Mouse (Mus musculus): ENCODE measurements at regions not wholly inside any gene's neighbourhood (a gene's known extent, or its start where the extent isn't known, plus 50 kb on each side); places are given as distances from the start of the nearest gene placed in this dataset.

- Histone ChIP-seq H3K4me1 (ENCODE audit: control insufficient read depth, insufficient read depth, low read length) (no peaks in the 10 kb centered on the region), H3K27me3 (ENCODE audit: control insufficient read depth, insufficient read depth, low read depth, low read length) (no peaks in the 10 kb centered on the region), H3K4me3 (ENCODE audit: low read depth, low read length) (no peak overlapping the region), H3K27ac (ENCODE audit: low read length) (no peak overlapping the region), H3K36me3 (ENCODE audit: control insufficient read depth, insufficient read depth, low read length) (no peaks in the 10 kb centered on the region), H3K4me2 (ENCODE audit: low read length) (no peak overlapping the region), H3K9ac (ENCODE audit: low read depth, low read length) (no peak overlapping the region), H3K9me3 (replicated peaks; ENCODE audit: control insufficient read depth, low read length, poor library complexity, severe bottlenecking) (no peaks in the 10 kb centered on the region)
- ATAC-seq = no peak
- 64% methylated on average over 4 of the region's 4 CpGs for WGBS
Observed at GRCm38 (mm10) chr10:26630196-26630760, 122.9 kb upstream of the Arhgap18 start.

GRCm38 (mm10) chr10:26632266-26632665 lies 121.0 kb upstream of the Arhgap18 start:
- H3K27ac ChIP-seq (ENCODE audit: low read length) = no peak overlapping the region
- no peak overlapping the region for H3K4me2 ChIP-seq (ENCODE audit: low read length)
- no peaks in the 10 kb centered on the region for H3K27me3 ChIP-seq (ENCODE audit: control insufficient read depth, insufficient read depth, low read depth, low read length)
- no peak for ATAC-seq
- no peaks in the 10 kb centered on the region for H3K4me1 ChIP-seq (ENCODE audit: control insufficient read depth, insufficient read depth, low read length)
- H3K36me3 ChIP-seq (ENCODE audit: control insufficient read depth, insufficient read depth, low read length) = no peaks in the 10 kb centered on the region
- H3K9me3 ChIP-seq (replicated peaks; ENCODE audit: control insufficient read depth, low read length, poor library complexity, severe bottlenecking) = no peaks in the 10 kb centered on the region
- 90% methylated on average over 5 of the region's 5 CpGs for WGBS
- H3K9ac ChIP-seq (ENCODE audit: low read depth, low read length) = no peak overlapping the region
- H3K4me3 ChIP-seq (ENCODE audit: low read depth, low read length) = no peak overlapping the region

GRCm38 (mm10) chr10:26637459-26637858 lies 115.8 kb upstream of the Arhgap18 start:
- H3K36me3 ChIP-seq (ENCODE audit: control insufficient read depth, insufficient read depth, low read length) = no peaks in the 10 kb centered on the region
- no peaks in the 10 kb centered on the region for H3K9me3 ChIP-seq (replicated peaks; ENCODE audit: control insufficient read depth, low read length, poor library complexity, severe bottlenecking)
- 16% methylated on average over 3 of the region's 3 CpGs for WGBS

GRCm38 (mm10) chr10:26638056-26638455 lies 115.2 kb upstream of the Arhgap18 start:
- no peaks in the 10 kb centered on the region for H3K36me3 ChIP-seq (ENCODE audit: control insufficient read depth, insufficient read depth, low read length)
- no peak for ATAC-seq
- H3K27ac ChIP-seq (ENCODE audit: low read length) = no peak overlapping the region
- no peak overlapping the region for H3K4me2 ChIP-seq (ENCODE audit: low read length)
- peaks cover 3% of the 10 kb centered on the region; the same call in 1 of the 2 replicates for H3K4me1 ChIP-seq (ENCODE audit: control insufficient read depth, insufficient read depth, low read length)
- no peaks in the 10 kb centered on the region for H3K27me3 ChIP-seq (ENCODE audit: control insufficient read depth, insufficient read depth, low read depth, low read length)
- H3K9ac ChIP-seq (ENCODE audit: low read depth, low read length) = no peak overlapping the region
- H3K9me3 ChIP-seq (replicated peaks; ENCODE audit: control insufficient read depth, low read length, poor library complexity, severe bottlenecking) = no peaks in the 10 kb centered on the region
- 67% methylated on average over 4 of the region's 4 CpGs for WGBS
- H3K4me3 ChIP-seq (ENCODE audit: low read depth, low read length) = no peak overlapping the region

More at GRCm38 (mm10) chr10:26637459-26637858, 115.8 kb upstream of the Arhgap18 start:
- H3K4me1 ChIP-seq (ENCODE audit: control insufficient read depth, insufficient read depth, low read length) = peaks cover 3% of the 10 kb centered on the region; the same call in 1 of the 2 replicates
- H3K4me2 ChIP-seq (ENCODE audit: low read length) = no peak overlapping the region
- no peak overlapping the region for H3K4me3 ChIP-seq (ENCODE audit: low read depth, low read length)
- H3K27me3 ChIP-seq (ENCODE audit: control insufficient read depth, insufficient read depth, low read depth, low read length) = no peaks in the 10 kb centered on the region
- no peak for ATAC-seq
- H3K27ac ChIP-seq (ENCODE audit: low read length) = no peak overlapping the region
- no peak overlapping the region for H3K9ac ChIP-seq (ENCODE audit: low read depth, low read length)

GRCm38 (mm10) chr10:26639118-26639517 lies 114.1 kb upstream of the Arhgap18 start:
- Histone ChIP-seq H3K4me3 (ENCODE audit: low read depth, low read length) (no peak overlapping the region), H3K27me3 (ENCODE audit: control insufficient read depth, insufficient read depth, low read depth, low read length) (no peaks in the 10 kb centered on the region), H3K4me1 (ENCODE audit: control insufficient read depth, insufficient read depth, low read length) (peaks cover 3% of the 10 kb centered on the region; the same call in 1 of the 2 replicates), H3K4me2 (ENCODE audit: low read length) (no peak overlapping the region), H3K9me3 (replicated peaks; ENCODE audit: control insufficient read depth, low read length, poor library complexity, severe bottlenecking) (no peaks in the 10 kb centered on the region), H3K36me3 (ENCODE audit: control insufficient read depth, insufficient read depth, low read length) (no peaks in the 10 kb centered on the region), H3K9ac (ENCODE audit: low read depth, low read length) (no peak overlapping the region), H3K27ac (ENCODE audit: low read length) (no peak overlapping the region)
- 46% methylated on average over 3 of the region's 3 CpGs for WGBS
- peak; percentile 51; the same call in 1 of the 2 replicates for ATAC-seq

- Histone ChIP-seq H3K4me1 (ENCODE audit: control insufficient read depth, insufficient read depth, low read length) (no peaks in the 10 kb centered on the region), H3K9ac (ENCODE audit: low read depth, low read length) (no peak overlapping the region), H3K4me2 (ENCODE audit: low read length) (no peak overlapping the region), H3K27me3 (ENCODE audit: control insufficient read depth, insufficient read depth, low read depth, low read length) (no peaks in the 10 kb centered on the region), H3K36me3 (ENCODE audit: control insufficient read depth, insufficient read depth, low read length) (no peaks in the 10 kb centered on the region), H3K9me3 (replicated peaks; ENCODE audit: control insufficient read depth, low read length, poor library complexity, severe bottlenecking) (no peaks in the 10 kb centered on the region), H3K27ac (ENCODE audit: low read length) (no peak overlapping the region), H3K4me3 (ENCODE audit: low read depth, low read length) (no peak overlapping the region)
- no peak for ATAC-seq
- 79% methylated on average over 1 of the region's 1 CpGs for WGBS
Observed at GRCm38 (mm10) chr10:26653103-26653502, 100.1 kb upstream of the Arhgap18 start.

GRCm38 (mm10) chr10:26664270-26664669 lies 89.0 kb upstream of the Arhgap18 start:
- Histone ChIP-seq H3K27me3 (ENCODE audit: control insufficient read depth, insufficient read depth, low read depth, low read length) (no peaks in the 10 kb centered on the region), H3K4me3 (ENCODE audit: low read depth, low read length) (no peak overlapping the region), H3K4me2 (ENCODE audit: low read length) (no peak overlapping the region), H3K4me1 (ENCODE audit: control insufficient read depth, insufficient read depth, low read length) (0 out of 2 replicates have a peak, but pooled peaks cover 2% of the 10 kb centered on the region), H3K9ac (ENCODE audit: low read depth, low read length) (no peak overlapping the region), H3K9me3 (replicated peaks; ENCODE audit: control insufficient read depth, low read length, poor library complexity, severe bottlenecking) (no peaks in the 10 kb centered on the region), H3K36me3 (ENCODE audit: control insufficient read depth, insufficient read depth, low read length) (no peaks in the 10 kb centered on the region), H3K27ac (ENCODE audit: low read length) (no peak overlapping the region)
- ATAC-seq = no peak

- no peaks in the 10 kb centered on the region for H3K9me3 ChIP-seq (replicated peaks; ENCODE audit: control insufficient read depth, low read length, poor library complexity, severe bottlenecking)
- no peak overlapping the region for H3K27ac ChIP-seq (ENCODE audit: low read length)
- ATAC-seq = no peak
- H3K36me3 ChIP-seq (ENCODE audit: control insufficient read depth, insufficient read depth, low read length) = no peaks in the 10 kb centered on the region
- no peak overlapping the region for H3K4me2 ChIP-seq (ENCODE audit: low read length)
- no peaks in the 10 kb centered on the region for H3K4me1 ChIP-seq (ENCODE audit: control insufficient read depth, insufficient read depth, low read length)
- H3K27me3 ChIP-seq (ENCODE audit: control insufficient read depth, insufficient read depth, low read depth, low read length) = no peaks in the 10 kb centered on the region
- WGBS = 48% methylated on average over 4 of the region's 4 CpGs
- H3K9ac ChIP-seq (ENCODE audit: low read depth, low read length) = no peak overlapping the region
- H3K4me3 ChIP-seq (ENCODE audit: low read depth, low read length) = no peak overlapping the region
Observed at GRCm38 (mm10) chr10:26679500-26680227, 73.6 kb upstream of the Arhgap18 start.

GRCm38 (mm10) chr10:26694761-26695160 lies 58.5 kb upstream of the Arhgap18 start:
- peak overlapping the region; percentile 89 for H3K9ac ChIP-seq (ENCODE audit: low read depth, low read length)
- no peaks in the 10 kb centered on the region for H3K9me3 ChIP-seq (replicated peaks; ENCODE audit: control insufficient read depth, low read length, poor library complexity, severe bottlenecking)
- H3K27ac ChIP-seq (ENCODE audit: low read length) = peak overlapping the region; percentile 90

More at GRCm38 (mm10) chr10:26694761-26695160, 58.5 kb upstream of the Arhgap18 start:
- Histone ChIP-seq H3K4me3 (ENCODE audit: low read depth, low read length) (peak overlapping the region; percentile 50), H3K4me2 (ENCODE audit: low read length) (peak overlapping the region; percentile 76), H3K4me1 (ENCODE audit: control insufficient read depth, insufficient read depth, low read length) (peaks cover 10% of the 10 kb centered on the region), H3K27me3 (ENCODE audit: control insufficient read depth, insufficient read depth, low read depth, low read length) (no peaks in the 10 kb centered on the region), H3K36me3 (ENCODE audit: control insufficient read depth, insufficient read depth, low read length) (no peaks in the 10 kb centered on the region)
- peak; percentile 31 for ATAC-seq
- WGBS = 39% methylated on average over 2 of the region's 2 CpGs
